Mouse (Mus musculus): ENCODE results near the gene Map1lc3b.
"Not testable (repeated sequence)": the region's sequence is repeated elsewhere in the genome, so short reads cannot be mapped to it uniquely, and the experiment has no call there.

Gene Map1lc3b

GRCm38 (mm10) chr8:121575661-121576060 is 14.5 kb upstream of the Map1lc3b start:
- DNase-seq: no peak

- DNase-seq: no peak
These were observed 12.1 kb upstream of the Map1lc3b start for GRCm38 (mm10) chr8:121577751-121578675.

- DNase-seq: peak; percentile 94
These were observed 11.3 kb upstream of the Map1lc3b start, which contains the start of gene Fbxo31 for GRCm38 (mm10) chr8:121578676-121579451. Fbxo31 (minus strand) TSS chr8:121578806.

- DNase-seq: no peak
These were observed 9.7 kb upstream of the Map1lc3b start for GRCm38 (mm10) chr8:121580465-121580864.

- no peak for DNase-seq
These were observed 6.5 kb upstream of the Map1lc3b start for GRCm38 (mm10) chr8:121583653-121584052.

GRCm38 (mm10) chr8:121584730-121585129 is 5.4 kb upstream of the Map1lc3b start:
- DNase-seq: no peak

- DNase-seq: peak; percentile 100
These were observed 4.9 kb upstream of the Map1lc3b start for GRCm38 (mm10) chr8:121585159-121585825.

GRCm38 (mm10) chr8:121588750-121589149 is 1.4 kb upstream of the Map1lc3b start:
- DNase-seq: no peak

- DNase-seq: no peak
These were observed 895 bp upstream of the Map1lc3b start for GRCm38 (mm10) chr8:121589205-121589726.

- no peak for DNase-seq
These were observed 1.3 kb downstream of the Map1lc3b start for GRCm38 (mm10) chr8:121591178-121592066.

GRCm38 (mm10) chr8:121593293-121593692 is 3.1 kb downstream of the Map1lc3b start:
- no peak for DNase-seq

GRCm38 (mm10) chr8:121593983-121594382 is 3.8 kb downstream of the Map1lc3b start:
- no peak for DNase-seq

GRCm38 (mm10) chr8:121597492-121597891 is 7.3 kb downstream of the Map1lc3b start:
- not testable (repeated sequence) for DNase-seq

- DNase-seq: no peak
These were observed 8.0 kb downstream of the Map1lc3b start for GRCm38 (mm10) chr8:121598190-121598589.

GRCm38 (mm10) chr8:121598892-121599291 is 8.7 kb downstream of the Map1lc3b start:
- DNase-seq: peak; percentile 83

GRCm38 (mm10) chr8:121599842-121600241 is 9.7 kb downstream of the Map1lc3b start:
- no peak for DNase-seq

GRCm38 (mm10) chr8:121602411-121602810 is 12.2 kb downstream of the Map1lc3b start:
- DNase-seq: no peak

GRCm38 (mm10) chr8:121602860-121603259 is 12.7 kb downstream of the Map1lc3b start:
- DNase-seq: peak; percentile 57

- no peak for DNase-seq
These were observed 13.6 kb downstream of the Map1lc3b start for GRCm38 (mm10) chr8:121603801-121604200.

- no peak for DNase-seq
These were observed 17.5 kb downstream of the Map1lc3b start for GRCm38 (mm10) chr8:121607661-121608060.

- no peak for DNase-seq
These were observed 19.1 kb downstream of the Map1lc3b start for GRCm38 (mm10) chr8:121609251-121609650.

- DNase-seq: no peak
These were observed 19.8 kb downstream of the Map1lc3b start for GRCm38 (mm10) chr8:121609916-121610315.
